In genomic region chr9:120944211-120944610, GRCm38 (mm10) we compare ENCODE assay signal across 29 mouse cellular contexts. TPM values are rescaled to one million over a fixed set of nuclear protein-coding genes. Genes with fewer than 3 reads are reported as not detected.
DNase-seq lines count a peak whose midpoint lies in the region; ATAC-seq and TF ChIP-seq lines count a peak whose summit lies in the region.
"Had no signal": no experiment of that assay in that cellular context is flagged by ENCODE, and none has a peak within 500 bp of the region (broad histone marks: within the 10 kb centered on the region; RNA-seq: fewer than 3 reads in every experiment).

No protein-coding gene starts in this region.

- TF ChIP-seq CTCF in liver, postnatal 0 days (IDR thresholded peaks at IDR 0.05; ENCODE audit: low read depth), result no peak
- TF ChIP-seq CTCF in liver, embryonic 14.5 days (IDR thresholded peaks at IDR 0.05; ENCODE audit: low read depth), result no peak

- no peak overlapping the region for H3K4me3 ChIP-seq in liver, embryonic 11.5 days (ENCODE audit: low read depth, low read length)
- no peak overlapping the region for H3K4me3 ChIP-seq in liver, postnatal 0 days (ENCODE audit: low read depth, low read length)
- no peak overlapping the region for H3K4me3 ChIP-seq in liver, embryonic 14.5 days (ENCODE audit: insufficient read depth in 1 of 2, low read depth in 2 of 2, low read length in 2 of 2)
- H3K4me3 ChIP-seq: embryonic facial prominence, embryonic 12.5 days; intestine, embryonic 15.5 days; midbrain, embryonic 10.5 days; midbrain, embryonic 15.5 days had no signal

- H3K36me3 ChIP-seq in liver, embryonic 11.5 days (ENCODE audit: control insufficient read depth, insufficient read depth, low read length), result peaks cover 8% of the 10 kb centered on the region
- peaks cover 5% of the 10 kb centered on the region; the same call in 1 of the 2 replicates for H3K36me3 ChIP-seq in liver, postnatal 0 days (replicated peaks; ENCODE audit: insufficient read depth, low read length)
- H3K36me3 ChIP-seq in liver, embryonic 14.5 days (replicated peaks; ENCODE audit: control insufficient read depth, insufficient read depth, low read depth), result no peaks in the 10 kb centered on the region; the same call in none of the 2 replicates
- H3K36me3 ChIP-seq: intestine, embryonic 15.5 days; midbrain, embryonic 15.5 days had no signal

- H3K27ac ChIP-seq in liver, embryonic 11.5 days (ENCODE audit: low read depth, low read length), result no peak overlapping the region
- no peak overlapping the region for H3K27ac ChIP-seq in liver, postnatal 0 days (ENCODE audit: low read depth)
- H3K27ac ChIP-seq in liver, embryonic 14.5 days, result peak overlapping the region; percentile 7; the same call in 1 of the 2 replicates
- H3K27ac ChIP-seq: embryonic facial prominence, embryonic 12.5 days; hindbrain, postnatal 0 days; intestine, embryonic 15.5 days; midbrain, embryonic 10.5 days; midbrain, embryonic 15.5 days; stomach, postnatal 0 days had no signal

- TF ChIP-seq EP300 in liver, postnatal 0 days (IDR thresholded peaks at IDR 0.05; ENCODE audit: low read depth), result no peak
- no peak for TF ChIP-seq EP300 in liver, embryonic 14.5 days (IDR thresholded peaks at IDR 0.05; ENCODE audit: low read depth)

- H3K9ac ChIP-seq in liver, embryonic 11.5 days (ENCODE audit: low read depth, low read length), result no peak overlapping the region
- no peak overlapping the region for H3K9ac ChIP-seq in liver, postnatal 0 days (replicated peaks)
- H3K9ac ChIP-seq in liver, embryonic 14.5 days (replicated peaks), result no peak overlapping the region
- H3K9ac ChIP-seq: embryonic facial prominence, embryonic 12.5 days; forebrain, postnatal 0 days; intestine, embryonic 15.5 days; midbrain, embryonic 15.5 days had no signal

- no peak overlapping the region for H3K4me2 ChIP-seq in liver, embryonic 11.5 days
- H3K4me2 ChIP-seq in liver, postnatal 0 days (ENCODE audit: low read depth, low read length), result no peak overlapping the region
- H3K4me2 ChIP-seq in liver, embryonic 14.5 days (ENCODE audit: low read depth), result no peak overlapping the region
- H3K4me2 ChIP-seq: embryonic facial prominence, embryonic 12.5 days; intestine, embryonic 15.5 days; midbrain, embryonic 15.5 days had no signal

- peak; percentile 61 for ATAC-seq in liver, embryonic 11.5 days (replicated peaks; ENCODE audit: low FRiP score)
- no peak for ATAC-seq in liver, postnatal 0 days
- ATAC-seq in erythroid progenitor cell, adult 5-6 weeks (replicated peaks; ENCODE audit: low FRiP score, poor library complexity, severe bottlenecking), result peak; percentile 52
- peak; percentile 31; the same call in 1 of the 2 replicates for ATAC-seq in liver, embryonic 14.5 days (ENCODE audit: insufficient read depth)
- peak; percentile 77 for ATAC-seq in megakaryocyte-erythroid progenitor cell, adult 5-6 weeks (replicated peaks; ENCODE audit: low FRiP score, low TSS enrichment, poor library complexity, severe bottlenecking)
- ATAC-seq: activated CD4-positive, CD25-positive, alpha-beta regulatory T cell, adult 4 months; forebrain, postnatal 0 days; hindbrain, postnatal 0 days; intestine, embryonic 15.5 days; lung, postnatal 0 days; midbrain, embryonic 15.5 days had no signal

- H3K27me3 ChIP-seq in liver, embryonic 11.5 days (replicated peaks; ENCODE audit: control insufficient read depth, insufficient read depth, low read length), result no peaks in the 10 kb centered on the region
- H3K27me3 ChIP-seq in liver, postnatal 0 days (ENCODE audit: insufficient read depth, low read length), result no peaks in the 10 kb centered on the region
- H3K27me3 ChIP-seq in liver, embryonic 14.5 days (ENCODE audit: control insufficient read depth, insufficient read depth, low read length), result no peaks in the 10 kb centered on the region
- H3K27me3 ChIP-seq: embryonic facial prominence, embryonic 12.5 days; intestine, embryonic 15.5 days; midbrain, embryonic 15.5 days had no signal

- 63% methylated on average over 3 of the region's 3 CpGs for WGBS in liver, embryonic 11.5 days
- 41% methylated on average over 3 of the region's 3 CpGs for WGBS in liver, postnatal 0 days (ENCODE audit: insufficient replicate concordance)
- WGBS in liver, embryonic 14.5 days (ENCODE audit: insufficient replicate concordance), result 30% methylated on average over 3 of the region's 3 CpGs

- no peaks in the 10 kb centered on the region for H3K9me3 ChIP-seq in liver, embryonic 11.5 days (ENCODE audit: control insufficient read depth, low read length)
- H3K9me3 ChIP-seq in liver, postnatal 0 days (ENCODE audit: low read length), result no peaks in the 10 kb centered on the region
- H3K9me3 ChIP-seq in liver, embryonic 14.5 days (ENCODE audit: control insufficient read depth, low read length), result no peaks in the 10 kb centered on the region
- H3K9me3 ChIP-seq: embryonic facial prominence, embryonic 12.5 days; intestine, embryonic 15.5 days; midbrain, embryonic 10.5 days; midbrain, embryonic 15.5 days had no signal

- peaks cover 39% of the 10 kb centered on the region; the same call in 1 of the 2 replicates for H3K4me1 ChIP-seq in liver, embryonic 11.5 days (replicated peaks; ENCODE audit: control insufficient read depth, insufficient read depth, low read length)
- peaks cover 51% of the 10 kb centered on the region for H3K4me1 ChIP-seq in liver, postnatal 0 days (ENCODE audit: insufficient read depth)
- peaks cover 21 to 30% of the 10 kb centered on the region in 2 experiments for H3K4me1 ChIP-seq in liver, embryonic 14.5 days (replicated peaks; ENCODE audit: control insufficient read depth in 2 of 2, insufficient read depth in 2 of 2, low read length in 1 of 2)

- DNase-seq in liver, embryonic 11.5 days (ENCODE audit: low spot score), result no peak
- DNase-seq in liver, postnatal 0 days, result no peak
- no peak for DNase-seq in liver, embryonic 14.5 days (ENCODE audit: low read depth in 3 of 3, low spot score in 3 of 3)
- no peak for DNase-seq in right cerebral cortex, postnatal 14 days
- DNase-seq in adrenal gland, adult 8-10 months, result no peak
- DNase-seq: adrenal gland, adult 2 months; cerebellum, adult 8-10 months; cerebellum, postnatal 25 days; embryo, embryonic 11 days; forebrain, postnatal 0 days; heart, postnatal 14 days; kidney, adult 8-10 months; kidney, postnatal 10 days; layer of hippocampus, postnatal 36 days; lung, adult 18-20 months; lung, postnatal 4 days; right cerebral cortex, postnatal 4 days; thymus, adult 18-20 months; thymus, postnatal 25 days had no signal

RNA-seq across cellular contexts. Expression of gene Ctnnb1, which starts 15.2 kb away (rescaled TPM):
- polyA plus RNA-seq in liver, embryonic 11.5 days (2014; fragmentation: Nextera tagmentation; extraction: Ambion mirVana), result 326 TPM in 2 replicates
- 66.5 and 72.7 TPM in 2 replicates for polyA plus RNA-seq in liver, postnatal 0 days (2015; fragmentation: Nextera tagmentation; extraction: Ambion mirVana)
- total RNA-seq in erythroid progenitor cell, adult 5-6 weeks (2015; ENCODE audit: low replicate concordance), result 221 and 237 TPM in 2 replicates
- total RNA-seq in erythroid progenitor cell, adult 5-6 weeks (2017; ENCODE audit: low replicate concordance), result 220 and 279 TPM in 2 replicates
- 61.0 and 69.5 TPM in 2 replicates for polyA plus RNA-seq in liver, embryonic 14.5 days (2012; rRNA removed)
- polyA plus RNA-seq in liver, embryonic 14.5 days (2014; fragmentation: Nextera tagmentation; extraction: Ambion mirVana), result 105 and 124 TPM in 2 replicates
- 290 and 302 TPM in 2 replicates for total RNA-seq in megakaryocyte-erythroid progenitor cell, adult 5-6 weeks (2014; fragmentation: Nextera tagmentation)
- total RNA-seq in megakaryocyte-erythroid progenitor cell, adult 5-6 weeks (2017), result 475 and 509 TPM in 2 replicates
- total RNA-seq in adrenal gland, adult 8-10 months (2022), result 100 to 1,000 TPM; 868 to 952 (median 900) TPM
